Mouse (Mus musculus) retina, adult 2 months (tissue): ENCODE measurements around the gene Gpr182.
"Not testable (repeated sequence)": the region's sequence is repeated elsewhere in the genome, so short reads cannot be mapped to it uniquely, and the experiment has no call there.

Source experiments
- DNase-seq: peaks from one replicate; pipeline ENCODE4 v3.0.0-alpha.2; 2012; ENCODE audit warnings: low read depth, low spot score

Gpr182 gene

DNA sequence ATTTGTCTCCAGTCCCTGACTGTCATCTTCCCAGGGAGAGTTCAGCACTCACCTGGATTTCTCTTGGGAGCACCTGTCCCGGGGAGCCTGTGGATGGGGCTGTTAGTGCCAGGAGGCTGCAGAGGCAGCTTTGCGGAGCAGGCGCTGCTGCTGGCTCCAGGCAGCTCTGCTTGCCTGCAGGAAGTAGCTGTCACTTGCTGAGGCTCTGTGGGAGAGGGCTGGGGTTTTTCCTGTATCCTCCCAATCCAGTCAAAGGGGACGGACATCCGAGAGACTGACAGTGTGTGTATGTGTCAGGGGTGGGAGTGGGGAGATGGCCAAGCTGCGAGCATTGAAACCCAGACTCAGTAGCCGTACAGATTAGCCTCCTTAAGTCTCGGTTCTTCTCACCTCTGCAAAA, at the start of gene Gpr182:
Gene Gpr182, minus strand, starts transcription at position 185 of the 400 bp plus-strand sequence.
- DNase-seq = no peak

DNA sequence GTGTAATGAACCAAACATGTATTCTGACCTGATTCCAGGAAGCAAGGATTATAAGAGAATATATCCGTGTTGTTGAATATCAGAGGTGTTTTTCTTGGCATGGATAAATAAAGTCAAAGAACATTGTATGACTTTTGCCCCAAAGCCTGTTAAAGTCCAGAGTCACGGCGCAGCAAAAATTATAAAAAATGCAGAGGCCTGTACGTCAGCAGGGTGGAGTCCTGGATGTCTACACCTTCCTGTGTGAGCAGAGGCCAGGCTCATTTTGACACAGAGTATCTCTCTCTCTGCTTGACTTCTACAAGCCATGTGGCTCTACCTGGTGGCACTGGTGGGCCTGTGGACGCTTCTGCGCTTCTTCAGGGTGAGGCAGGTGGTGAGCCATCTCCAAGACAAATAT, 49.4 kb upstream of the Gpr182 start, which contains the start of gene Rdh16:
Gene Rdh16, plus strand, starts transcription at position 262 of the 400 bp plus-strand sequence.
- no peak for DNase-seq

DNA sequence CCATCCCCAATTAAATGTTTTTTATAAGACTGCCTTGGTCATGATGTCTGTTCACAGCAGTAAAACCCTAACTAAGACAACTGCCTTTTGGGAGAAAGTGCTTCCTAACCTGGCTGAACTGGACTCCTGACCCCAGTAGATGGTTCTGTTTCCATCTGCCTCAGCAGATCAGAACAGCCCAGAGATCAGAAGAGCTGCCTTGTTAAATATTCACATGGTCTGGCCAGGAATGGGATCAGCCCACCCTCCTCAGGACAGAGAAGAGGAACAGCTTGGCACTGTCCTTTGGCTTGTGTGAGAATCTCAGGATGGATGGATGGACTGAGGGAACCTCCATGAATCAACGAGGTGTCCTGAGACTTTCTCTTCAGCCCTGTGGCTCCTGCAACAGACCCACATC, 47.8 kb upstream of the Gpr182 start:
- no peak for DNase-seq

DNA sequence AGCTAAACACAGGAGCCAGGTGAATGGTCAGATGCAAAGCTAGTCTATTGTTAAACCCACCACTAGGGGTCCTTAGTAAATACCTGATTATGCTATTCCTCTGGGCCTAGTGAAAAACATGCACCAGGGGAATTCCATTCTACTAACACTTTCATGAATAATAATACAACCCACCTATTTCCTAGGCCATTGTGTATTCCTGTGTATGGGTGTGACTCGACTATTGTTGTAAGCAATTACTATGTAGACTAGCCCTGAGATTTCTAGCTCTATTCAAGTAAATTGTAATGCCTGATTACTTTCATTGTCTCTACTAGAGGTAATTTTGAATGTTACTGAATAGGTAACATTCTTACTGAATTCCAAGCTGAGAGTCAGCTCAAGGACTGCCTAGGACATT, 33.9 kb upstream of the Gpr182 start:
- DNase-seq = not testable (repeated sequence)

DNA sequence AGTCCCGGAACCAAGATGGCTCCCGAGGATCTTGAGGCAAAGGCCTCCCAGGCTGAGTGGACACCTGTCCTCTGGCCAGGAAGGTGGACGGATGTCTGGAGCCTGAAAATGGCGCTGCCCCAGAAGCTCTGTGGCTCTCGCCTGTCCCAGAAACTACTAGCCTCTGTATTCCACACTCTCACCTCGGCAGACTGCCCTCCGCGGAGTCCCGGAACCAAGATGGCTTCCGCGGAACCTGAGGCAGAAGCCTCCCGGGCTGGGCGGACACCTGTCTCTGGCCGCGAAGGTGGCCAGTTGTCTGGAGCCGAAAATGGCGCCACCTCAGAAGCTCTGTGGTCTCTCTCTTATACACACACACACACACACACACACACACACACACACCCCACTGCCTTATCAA, 30.8 kb upstream of the Gpr182 start:
- not testable (repeated sequence) for DNase-seq

DNA sequence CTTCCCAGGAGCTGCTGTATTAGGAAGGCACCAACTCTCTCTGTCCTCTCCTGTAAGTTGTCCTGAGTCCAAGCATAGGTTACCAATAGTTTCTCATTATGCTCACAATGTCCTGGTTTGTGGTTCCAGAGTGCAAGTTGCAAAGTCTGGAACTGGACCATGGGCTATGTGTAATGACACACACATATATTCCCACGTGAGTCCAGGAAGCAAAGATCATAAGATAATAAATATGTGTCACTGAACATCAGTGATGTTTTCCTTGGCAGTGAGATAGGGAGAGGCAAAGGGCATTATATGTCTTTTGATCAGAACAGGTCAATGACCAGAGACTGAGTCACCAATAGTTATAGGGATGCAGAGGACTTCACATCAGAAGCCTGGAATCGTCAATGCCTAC, 24.5 kb upstream of the Gpr182 start, which contains the start of gene Rdh9:
Gene Rdh9, plus strand, starts transcription at position 376 of the 400 bp plus-strand sequence.
- DNase-seq = no peak

DNA sequence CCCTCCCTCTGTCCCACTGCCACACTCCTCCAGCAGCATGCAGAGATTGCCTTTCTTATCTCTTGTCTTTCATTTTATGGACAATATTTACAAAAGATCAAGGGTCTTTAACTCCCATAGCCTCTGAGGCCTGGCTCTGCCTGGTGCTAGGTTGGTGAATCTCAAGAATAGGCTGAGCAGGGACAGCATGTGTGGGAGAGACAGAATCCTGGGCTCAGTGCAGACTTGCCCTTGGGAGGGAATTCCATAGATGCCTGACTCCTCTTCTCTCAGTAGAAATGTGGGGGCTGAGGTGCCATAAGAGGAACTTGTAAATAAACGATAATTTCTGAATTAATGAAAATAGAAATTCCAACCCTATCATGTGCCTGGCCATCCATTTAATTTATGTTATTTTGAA, 15.0 kb upstream of the Gpr182 start:
- no peak for DNase-seq

DNA sequence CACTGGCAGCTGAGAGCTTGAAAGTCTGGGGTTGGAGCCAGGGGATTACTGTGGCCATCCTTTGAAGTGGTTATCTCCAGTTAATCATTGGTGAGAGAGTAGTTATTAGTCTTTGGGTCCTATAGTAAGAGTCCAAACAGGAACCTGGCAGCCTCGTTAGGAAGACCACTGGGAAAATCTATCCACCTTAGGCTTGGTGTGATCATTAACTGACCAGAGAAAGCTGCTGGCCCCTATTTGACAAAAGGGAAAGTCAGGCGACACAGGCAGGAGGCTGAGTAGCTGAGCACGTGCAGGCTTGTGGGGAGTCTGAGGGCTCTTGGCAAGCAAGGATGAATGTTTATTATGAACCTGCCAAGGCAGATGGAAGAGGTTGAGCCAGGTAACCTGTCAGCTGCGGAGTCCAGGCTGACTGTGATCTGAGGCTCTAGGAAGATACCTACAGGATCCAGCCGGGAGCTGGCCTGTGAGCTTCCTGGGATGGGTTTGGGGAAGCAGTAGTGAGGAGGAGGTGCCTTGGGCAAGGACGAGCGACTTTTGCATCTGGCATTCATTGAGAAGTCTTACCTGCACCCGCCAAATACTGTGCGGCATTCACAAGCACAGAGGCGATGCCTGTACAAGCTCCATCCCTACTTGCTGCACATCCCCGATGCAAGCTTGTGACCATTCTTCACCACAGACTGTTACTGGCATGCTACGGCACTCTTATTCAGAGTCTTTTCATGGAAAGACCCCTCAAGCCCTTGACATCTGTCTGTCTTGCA, 12.6 kb upstream of the Gpr182 start:
- DNase-seq = no peak

DNA sequence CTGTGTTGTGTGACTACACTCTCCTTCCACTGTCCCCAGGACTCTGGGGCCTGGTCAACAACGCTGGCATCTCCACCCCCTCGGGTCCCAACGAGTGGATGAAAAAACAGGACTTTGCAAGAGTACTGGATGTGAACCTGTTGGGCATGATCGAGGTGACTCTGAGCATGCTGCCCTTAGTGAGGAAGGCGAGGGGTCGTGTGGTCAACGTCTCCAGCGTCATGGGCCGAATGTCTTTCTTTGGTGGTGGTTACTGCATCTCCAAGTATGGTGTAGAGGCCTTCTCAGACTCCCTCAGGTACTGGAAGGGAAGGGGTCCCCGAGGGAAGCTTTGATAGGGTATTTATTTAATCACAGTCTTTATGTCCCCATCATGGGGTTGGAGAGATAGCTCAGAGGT, 11.4 kb upstream of the Gpr182 start:
- DNase-seq = not testable (repeated sequence)

DNA sequence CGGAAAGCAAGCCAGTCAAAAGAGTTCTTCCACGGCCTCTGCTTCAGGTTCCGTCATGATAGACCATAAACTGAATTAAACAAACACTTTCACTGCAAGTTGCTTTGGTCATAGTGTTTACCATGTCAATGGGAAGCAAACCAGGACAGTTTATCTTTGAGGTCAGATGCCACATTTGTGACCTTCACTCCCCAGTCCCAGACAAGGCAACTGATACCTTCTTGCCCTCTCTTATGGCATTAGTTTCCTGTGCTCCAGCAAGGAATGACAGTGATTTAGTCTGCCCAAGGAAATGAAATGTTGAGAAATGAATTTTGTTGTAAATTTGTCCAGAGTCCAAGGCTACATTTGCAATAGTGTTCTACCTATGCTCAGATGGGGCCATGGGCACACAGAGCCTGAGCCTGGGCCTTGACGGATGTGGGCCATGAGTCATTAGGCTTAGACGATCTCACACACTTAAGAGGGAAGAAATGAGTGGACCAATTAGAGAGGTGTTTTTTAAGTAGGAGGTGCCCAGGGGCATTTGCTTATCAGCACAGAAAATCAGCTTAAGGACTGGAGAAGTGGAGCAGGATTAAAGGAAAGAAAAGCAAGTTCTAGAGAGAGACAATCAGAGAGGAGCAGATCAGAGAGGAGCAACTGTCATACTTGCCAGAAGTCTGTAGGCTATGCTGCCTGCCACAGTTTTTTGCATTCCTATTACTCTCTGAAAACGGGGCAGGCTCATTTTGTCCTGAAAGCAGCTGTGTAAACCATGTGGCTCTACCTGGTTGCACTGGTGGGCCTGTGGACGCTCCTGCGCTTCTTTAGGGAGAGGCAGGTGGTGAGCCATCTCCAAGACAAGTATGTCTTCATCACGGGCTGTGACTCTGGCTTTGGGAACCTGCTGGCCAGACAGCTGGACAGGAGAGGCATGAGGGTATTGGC, 7.9 kb upstream of the Gpr182 start, which contains the start of the genes Rdh1 and Rdh16f1:
Gene Rdh1, plus strand, starts transcription at position 541 of the 930 bp plus-strand sequence.
Gene Rdh16f1, plus strand, starts transcription at position 607 of the 930 bp plus-strand sequence.
- no peak for DNase-seq

DNA sequence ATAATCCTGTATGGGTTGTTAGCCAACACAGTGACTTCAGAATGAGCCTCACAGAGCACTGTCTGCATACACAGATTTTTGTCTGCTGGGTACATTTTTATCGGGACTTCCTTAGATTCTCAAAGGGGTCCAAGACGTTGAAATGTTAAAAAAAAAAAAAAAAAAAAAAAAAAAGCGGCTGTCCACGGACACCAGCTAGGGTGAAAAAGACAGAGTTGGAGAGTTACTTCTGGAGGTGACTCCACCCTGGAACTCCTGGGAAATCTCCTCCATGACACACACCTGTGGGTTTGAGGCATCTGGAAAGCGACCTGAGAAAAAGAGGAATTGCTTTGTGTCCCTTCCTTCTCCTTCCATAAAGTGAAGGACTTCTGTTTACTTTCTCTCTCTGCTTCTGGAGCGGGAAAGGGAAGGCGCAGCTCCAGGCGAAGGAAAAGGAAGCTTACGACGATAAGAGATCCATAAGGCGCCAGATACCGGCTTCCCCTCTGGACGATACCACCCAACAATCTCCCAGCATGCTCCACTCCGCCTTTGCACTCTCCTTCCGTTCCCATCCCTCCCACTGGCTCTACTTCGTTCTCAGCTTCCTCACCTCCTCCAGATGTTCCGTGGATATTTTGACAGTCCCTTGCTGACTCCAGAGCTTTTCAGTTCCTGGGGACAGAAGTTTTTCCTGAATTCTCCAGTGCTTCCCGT, 4.4 kb upstream of the Gpr182 start:
- DNase-seq = no peak

DNA sequence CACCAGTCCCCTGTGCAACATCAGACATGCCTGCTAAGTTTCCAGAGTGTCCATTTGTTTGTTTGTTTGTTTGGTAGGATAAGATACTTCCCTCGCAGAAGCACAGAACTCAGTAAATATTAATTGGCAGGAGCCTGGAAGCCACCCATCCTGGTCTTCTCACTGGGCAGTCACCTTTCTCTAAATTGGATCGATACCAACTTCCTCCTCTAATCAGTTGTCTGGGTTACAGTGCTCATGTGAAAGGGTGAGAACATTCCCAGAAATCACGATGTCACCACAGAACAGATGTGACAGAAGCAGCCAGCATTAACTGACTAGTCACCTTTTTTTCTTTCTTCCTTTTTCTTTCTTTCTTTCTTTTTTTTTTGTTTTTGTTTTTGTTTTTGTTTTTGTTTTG, 3.7 kb upstream of the Gpr182 start:
- DNase-seq = no peak

DNA sequence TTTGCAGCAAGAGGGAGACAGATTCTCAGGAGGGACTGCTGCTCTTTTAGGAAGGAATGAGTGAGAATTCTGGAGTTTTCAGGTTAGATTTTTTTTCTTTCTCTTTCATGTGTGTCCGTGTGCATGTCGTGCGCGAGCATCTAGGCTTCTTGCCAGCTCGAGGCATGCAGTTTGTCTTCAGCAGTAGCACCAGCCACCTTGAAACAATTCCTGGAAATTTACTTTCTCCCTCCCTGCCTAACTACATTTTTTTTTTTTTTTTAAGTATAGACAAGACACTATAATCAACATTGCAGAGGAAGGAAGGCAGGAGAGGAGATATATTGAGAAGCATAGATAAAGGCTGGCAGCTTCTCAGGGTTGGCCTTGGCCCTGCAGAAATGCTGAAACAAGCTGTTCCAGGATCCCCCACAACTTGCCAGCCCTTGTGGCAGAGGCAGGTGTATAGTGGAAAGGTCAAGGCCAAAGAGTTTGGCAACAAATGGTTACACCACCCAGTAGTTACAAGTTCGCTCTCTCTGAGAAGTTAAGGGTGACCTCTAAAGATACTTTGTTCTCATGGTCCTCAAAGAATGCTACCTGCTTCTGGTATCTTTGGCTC, 3.1 kb upstream of the Gpr182 start:
- DNase-seq = no peak

DNA sequence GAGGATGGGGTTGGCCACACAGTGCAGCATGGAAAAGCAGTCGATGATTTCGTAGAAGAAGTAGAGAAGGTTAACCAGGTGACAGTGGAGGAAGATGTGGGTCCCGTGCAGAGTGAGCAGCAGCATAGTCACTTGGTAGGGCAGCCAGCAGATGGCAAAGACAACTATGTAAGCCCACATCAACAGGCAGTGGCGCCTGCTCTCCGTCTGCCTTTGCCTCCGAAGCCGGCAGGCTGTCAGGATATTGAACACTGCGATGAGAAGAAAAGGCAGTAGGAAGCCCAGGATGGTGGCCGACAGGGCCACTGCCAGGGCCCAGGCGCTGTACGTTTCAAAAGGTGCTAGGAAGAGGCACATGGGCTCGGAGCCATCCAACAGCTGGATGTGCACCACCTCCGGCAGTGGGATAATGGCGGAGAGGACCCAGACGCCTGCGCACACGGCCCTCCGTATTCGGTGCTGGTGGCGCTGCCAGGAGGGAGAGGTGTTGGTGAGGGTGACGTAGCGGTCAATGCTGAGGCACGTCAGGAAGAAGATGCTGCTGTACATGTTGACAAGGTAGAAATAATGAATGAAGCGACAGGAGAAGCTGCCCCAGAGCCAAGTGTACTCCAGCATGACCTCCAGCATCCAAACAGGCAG, 1.3 kb downstream of the Gpr182 start:
- no peak for DNase-seq

DNA sequence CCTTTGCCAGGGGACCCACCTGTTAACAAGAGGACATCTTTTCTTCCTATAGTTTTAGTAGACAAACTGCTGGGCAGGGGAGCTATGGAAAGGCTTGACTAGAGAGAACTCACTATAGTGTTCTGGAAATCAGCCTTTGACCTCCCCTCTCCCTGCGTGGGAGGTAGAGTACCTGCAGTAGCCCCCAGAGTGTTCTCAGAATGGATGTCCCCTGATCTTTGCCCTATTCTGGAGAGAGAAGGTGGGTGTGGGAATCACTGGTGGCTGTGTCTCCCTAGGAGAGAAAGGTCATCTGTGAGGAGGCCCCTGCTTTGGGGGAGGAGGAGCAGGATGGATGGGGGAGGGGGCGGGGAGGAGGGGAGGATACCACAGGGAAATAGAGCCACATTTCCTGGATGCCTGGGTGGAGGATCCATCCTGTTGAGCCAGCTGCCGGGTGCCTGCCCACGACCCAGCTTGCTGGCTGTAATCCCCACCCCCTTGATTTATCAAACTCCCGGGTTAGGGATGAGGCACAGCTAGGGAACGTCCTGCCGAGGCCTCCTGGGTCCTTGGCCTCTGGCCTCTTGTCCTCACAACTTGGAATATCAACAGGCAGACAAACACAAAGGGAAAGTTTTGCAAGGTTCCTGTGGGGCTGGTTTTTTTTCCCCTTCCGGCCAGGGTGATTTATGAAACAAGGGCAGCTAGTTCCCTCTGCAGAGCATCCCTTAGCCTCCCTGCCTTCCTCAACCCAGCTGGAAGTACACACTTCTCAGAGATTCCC, 2.5 kb downstream of the Gpr182 start:
- no peak for DNase-seq

DNA sequence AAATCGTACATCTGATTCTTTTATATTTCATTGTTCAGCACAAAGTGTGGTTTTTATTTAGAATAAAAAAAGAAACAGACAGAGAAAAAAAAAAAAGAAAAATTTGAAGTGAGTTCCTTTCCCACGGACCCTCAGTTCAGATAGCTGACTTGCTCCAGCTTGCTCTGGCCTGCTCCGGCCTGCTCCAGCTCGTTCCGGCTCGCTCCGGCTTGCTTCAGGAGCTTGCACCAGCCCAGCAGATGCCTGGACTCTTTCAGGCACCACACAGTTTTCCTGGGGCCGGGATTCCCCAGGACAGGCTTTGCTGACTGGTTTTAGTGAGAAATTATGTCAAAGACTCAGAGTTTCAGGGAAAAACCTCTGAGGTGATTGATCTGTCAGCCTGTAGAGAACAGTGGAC, 4.3 kb downstream of the Gpr182 start:
- no peak for DNase-seq

DNA sequence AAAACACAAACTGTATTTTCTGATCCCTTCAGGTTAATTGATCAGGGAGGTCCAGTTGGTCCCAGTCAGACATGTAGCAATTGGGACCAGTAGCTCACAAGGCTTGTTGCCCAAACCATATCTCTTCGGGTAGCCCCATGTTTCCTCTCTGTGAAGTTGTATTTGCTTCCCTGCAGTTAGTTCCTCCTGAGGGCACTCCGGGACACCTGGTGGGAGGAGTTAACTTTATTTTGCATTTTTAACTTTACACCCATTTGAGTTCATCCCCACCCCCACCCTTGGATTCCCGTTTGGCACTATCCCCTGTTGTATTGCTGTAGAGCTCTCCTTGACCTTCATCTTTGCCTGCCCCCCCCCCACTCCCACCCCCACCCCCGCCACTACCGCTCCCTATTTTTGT, 5.6 kb downstream of the Gpr182 start:
- no peak for DNase-seq

DNA sequence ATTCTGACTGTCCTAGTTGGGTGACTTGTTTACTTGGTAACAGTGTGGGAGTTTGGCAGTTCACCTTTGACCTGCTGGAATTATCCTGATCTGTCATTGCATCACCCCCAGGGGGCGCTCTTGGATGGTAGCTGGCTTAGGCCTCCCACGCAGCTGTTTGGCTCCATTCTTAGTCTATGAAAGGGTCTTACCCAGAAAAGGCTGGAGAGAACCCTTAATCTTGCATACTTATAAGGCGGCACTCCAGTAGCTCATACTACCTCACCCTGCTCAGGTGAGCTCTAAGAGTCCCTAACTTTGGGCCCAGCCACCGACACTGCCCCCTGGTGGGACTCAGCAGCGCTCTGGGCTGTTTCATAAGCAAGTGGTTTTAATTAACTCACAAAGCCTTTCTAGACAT, 6.9 kb downstream of the Gpr182 start:
- no peak for DNase-seq

DNA sequence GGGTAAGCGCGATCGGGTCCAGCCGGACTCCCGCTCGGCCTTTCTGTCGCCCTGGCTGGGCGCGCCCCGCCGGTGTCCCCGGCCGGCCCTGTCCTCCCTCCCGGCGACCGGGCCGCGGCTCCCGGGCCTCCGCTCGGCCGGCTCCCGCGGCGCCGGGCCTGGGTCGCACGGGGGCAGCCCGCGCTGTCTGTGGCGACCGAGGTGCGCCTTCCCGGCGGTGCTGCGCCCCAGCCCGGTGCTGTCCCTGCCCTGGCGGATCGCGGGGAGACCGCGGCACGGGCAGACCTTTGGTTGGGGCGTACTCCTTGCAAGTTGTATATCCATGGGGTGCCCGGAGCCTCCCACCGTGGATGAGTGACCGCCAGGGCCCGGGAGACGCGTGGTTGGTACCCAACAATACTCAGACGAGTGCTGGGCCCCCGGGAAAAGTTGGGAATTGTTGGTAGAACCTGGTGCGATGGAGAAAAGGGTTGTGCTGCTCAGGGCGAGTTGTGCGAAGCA, 11.8 kb downstream of the Gpr182 start:
- DNase-seq = no peak
